Mouse (Mus musculus) heart, embryonic 13.5 days (tissue): ENCODE measurements around the gene Nt5c. TPM values are rescaled to one million over a fixed set of nuclear protein-coding genes. Genes with fewer than 3 reads are reported as not detected.

Experiments
- ATAC-seq: fragments of 200-750 bp; cut with Nextera tagmentation; 2 replicates; pipeline ENCODE4 v1.8.0; 2017; ENCODE audit warnings: moderate TSS enrichment; ENCODE audit not compliant: insufficient number of reproducible peaks, low FRiP score, low TSS enrichment; ENCODE audit errors: extremely low read depth
- H3K27ac ChIP-seq: fragments of 300-500 bp; sonication (generic); replicated peaks from 2 replicates; pipeline ENCODE4 v1.5.1; 2015; ENCODE audit warnings: moderate library complexity, mild to moderate bottlenecking, inconsistent platforms
- H3K27me3 ChIP-seq: fragments of 300-500 bp; sonication (generic); replicated peaks from 2 replicates; pipeline ENCODE4 v1.6.1; 2015; ENCODE audit warnings: mild to moderate bottlenecking, inconsistent platforms
- H3K36me3 ChIP-seq: fragments of 300-500 bp; sonication (generic); 2 replicates; pipeline ENCODE4 v1.6.1; 2015; ENCODE audit warnings: mild to moderate bottlenecking, inconsistent platforms
- H3K4me1 ChIP-seq: fragments of 300-500 bp; sonication (generic); 2 replicates; pipeline ENCODE4 v1.6.1; 2015; ENCODE audit warnings: inconsistent platforms
- H3K4me2 ChIP-seq: fragments of 300-500 bp; sonication (generic); 2 replicates; pipeline ENCODE4 v1.6.1; 2015; ENCODE audit warnings: inconsistent platforms, mild to moderate bottlenecking, moderate library complexity
- H3K4me3 ChIP-seq: fragments of 300-500 bp; sonication (generic); 2 replicates; pipeline ENCODE4 v1.5.1; 2015; ENCODE audit warnings: moderate library complexity, mild to moderate bottlenecking, inconsistent platforms
- H3K9ac ChIP-seq: fragments of 300-500 bp; sonication (generic); 2 replicates; pipeline ENCODE4 v1.6.1; 2015; ENCODE audit warnings: inconsistent platforms, mild to moderate bottlenecking, moderate library complexity
- H3K9me3 ChIP-seq: fragments of 300-500 bp; sonication (generic); 2 replicates; pipeline ENCODE4 v1.6.1; 2016; ENCODE audit warnings: inconsistent platforms
- WGBS: fragments of 180-500 bp; shearing (Covaris S2); methylation state at CpG from one replicate; pipeline ENCODE4 v1.1.7; 2015; ENCODE audit warnings: mixed read lengths; 5-methylcytosine and 5-hydroxymethylcytosine counted together
- polyA plus RNA-seq: library from polyadenylated mRNA; unstranded; fragments of >200 nt; fragmentation: Nextera tagmentation; extraction: Ambion mirVana; gene quantifications from 2 replicates; pipeline ENCODE4 v1.2.1, GENCODE M21; 2015

The Nt5c gene
- polyA plus RNA-seq, 1 experiment from 2014 or later = 57.0 TPM

DNA sequence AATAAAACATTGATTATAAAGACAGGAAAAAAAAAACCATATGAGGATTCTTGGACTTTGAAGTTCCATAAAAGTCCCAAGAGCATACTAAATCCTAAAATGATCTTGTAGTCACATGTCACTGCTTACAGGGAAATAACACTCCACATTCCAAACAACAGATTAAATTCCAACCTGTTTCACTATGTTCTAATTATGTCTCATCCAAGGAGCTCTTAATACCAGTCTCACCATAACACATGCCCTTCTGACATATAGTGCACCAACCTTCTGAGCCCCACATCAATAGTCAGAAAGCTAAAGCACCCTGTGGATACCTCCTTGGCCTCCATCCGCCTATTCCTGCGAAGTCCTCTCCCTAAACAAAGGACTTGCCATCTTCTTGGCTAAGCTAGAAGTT lies 28.6 kb upstream of the Nt5c start:
- WGBS = 73% methylated on average over 2 of the region's 2 CpGs
- Histone ChIP-seq H3K9me3 (no peaks in the 10 kb centered on the region), H3K9ac (peak overlapping the region; percentile 60), H3K36me3 (peaks cover 33% of the 10 kb centered on the region), H3K27ac (peak overlapping the region; percentile 80), H3K4me2 (0 out of 2 replicates have a peak overlapping the region, but pooled peaks have one; percentile 21), H3K4me1 (peaks cover 21% of the 10 kb centered on the region), H3K4me3 (no peak overlapping the region), H3K27me3 (no peaks in the 10 kb centered on the region)
- no peak for ATAC-seq

DNA sequence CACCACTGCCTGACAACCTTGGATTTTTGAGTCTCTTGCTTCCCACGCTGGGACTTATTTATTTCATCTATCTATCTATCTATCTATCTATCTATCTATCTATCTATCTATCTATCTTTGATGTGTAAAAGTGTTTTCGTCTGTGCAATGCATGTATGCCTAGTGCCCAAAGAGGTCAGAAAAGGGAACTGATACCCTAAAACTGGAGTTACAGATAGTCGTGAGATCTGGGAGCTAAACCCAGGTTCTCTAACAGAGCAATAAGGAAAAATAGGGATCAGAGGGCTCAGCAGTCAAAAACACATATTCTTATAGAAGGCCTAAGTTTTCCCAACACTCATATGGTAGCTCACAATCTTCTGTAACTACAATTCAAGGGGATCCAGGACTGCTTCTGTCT lies 27.9 kb upstream of the Nt5c start:
- ATAC-seq = no peak
- peaks cover 26% of the 10 kb centered on the region for H3K4me1 ChIP-seq
- no peak overlapping the region for H3K9ac ChIP-seq
- H3K27ac ChIP-seq = peak overlapping the region; percentile 65
- no peak overlapping the region for H3K4me2 ChIP-seq
- peaks cover 26% of the 10 kb centered on the region for H3K36me3 ChIP-seq
- no peaks in the 10 kb centered on the region for H3K27me3 ChIP-seq
- 74% methylated on average over 3 of the region's 3 CpGs for WGBS
- no peak overlapping the region for H3K4me3 ChIP-seq
- no peaks in the 10 kb centered on the region for H3K9me3 ChIP-seq

DNA sequence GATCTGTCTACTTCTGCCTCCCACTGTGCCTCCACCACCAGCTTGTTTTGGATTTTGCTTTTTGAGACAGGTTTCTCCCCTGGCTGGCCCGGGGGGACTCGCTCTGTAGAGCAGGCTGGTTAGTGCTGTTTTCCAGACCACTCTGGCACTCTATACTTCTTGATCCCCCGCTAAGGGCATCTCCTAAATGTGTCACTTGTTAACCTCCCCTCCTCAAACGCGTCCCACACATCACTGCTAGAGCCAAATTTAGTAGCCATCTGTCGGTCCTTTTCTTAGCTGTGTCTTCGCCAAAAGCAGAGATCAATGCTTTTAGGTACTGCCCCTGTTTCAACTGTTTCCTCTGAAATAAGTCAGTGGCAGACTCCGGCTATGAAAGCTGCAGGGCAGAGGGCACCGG lies 27.0 kb upstream of the Nt5c start:
- Histone ChIP-seq H3K27ac (peak overlapping the region; percentile 45; the same call in 1 of the 2 replicates), H3K27me3 (no peaks in the 10 kb centered on the region), H3K9me3 (no peaks in the 10 kb centered on the region), H3K36me3 (peaks cover 18% of the 10 kb centered on the region), H3K4me3 (no peak overlapping the region), H3K4me1 (peaks cover 26% of the 10 kb centered on the region), H3K4me2 (no peak overlapping the region), H3K9ac (0 out of 2 replicates have a peak overlapping the region, but pooled peaks have one; percentile 1)
- no peak for ATAC-seq
- WGBS = 49% methylated on average over 9 of the region's 9 CpGs

DNA sequence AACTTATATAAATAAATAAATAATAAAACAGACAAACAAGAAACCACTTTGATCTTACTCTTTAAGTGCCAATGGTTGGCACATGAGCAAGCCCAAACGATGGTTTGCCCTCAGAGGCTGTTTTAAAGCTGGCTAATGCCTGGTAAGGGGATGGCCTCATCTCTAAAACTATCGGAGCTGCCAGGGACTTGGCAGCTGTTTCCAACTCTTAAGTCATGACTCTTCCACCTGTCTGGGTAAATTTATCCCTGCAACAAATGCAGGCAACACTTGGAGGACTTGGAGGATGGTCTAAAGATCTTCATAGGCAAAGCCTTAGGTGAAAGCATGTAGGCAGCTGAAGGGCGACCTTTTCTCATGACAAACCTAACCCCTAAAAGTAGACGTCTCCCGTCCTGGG lies 25.3 kb upstream of the Nt5c start:
- no peaks in the 10 kb centered on the region for H3K9me3 ChIP-seq
- H3K27me3 ChIP-seq = no peaks in the 10 kb centered on the region
- H3K4me2 ChIP-seq = no peak overlapping the region
- H3K27ac ChIP-seq = no peak overlapping the region
- peaks cover 5% of the 10 kb centered on the region for H3K36me3 ChIP-seq
- ATAC-seq = no peak
- H3K4me1 ChIP-seq = peaks cover 37% of the 10 kb centered on the region
- H3K9ac ChIP-seq = no peak overlapping the region
- WGBS = 70% methylated on average over 5 of the region's 5 CpGs
- no peak overlapping the region for H3K4me3 ChIP-seq

DNA sequence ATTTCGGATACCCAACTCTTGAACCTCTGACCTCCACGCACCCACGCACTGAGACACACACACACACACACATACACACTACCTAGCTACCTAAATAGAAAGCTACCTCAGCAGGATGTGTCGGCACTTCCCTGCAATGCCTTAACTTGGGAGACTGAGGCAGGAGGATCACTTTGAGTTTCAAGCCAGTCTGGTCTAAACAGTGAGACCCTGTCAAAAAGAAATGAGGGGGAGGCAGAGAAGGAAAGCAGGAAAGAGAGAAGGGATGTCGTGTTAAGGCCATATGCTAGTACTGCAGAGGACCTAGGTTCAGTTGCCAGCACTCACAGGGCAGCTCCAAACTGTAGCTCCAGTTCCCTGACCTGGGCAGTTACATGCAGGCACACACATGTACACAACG lies 23.4 kb upstream of the Nt5c start:
- Histone ChIP-seq H3K4me3 (no peak overlapping the region), H3K27ac (no peak overlapping the region), H3K27me3 (no peaks in the 10 kb centered on the region), H3K36me3 (no peaks in the 10 kb centered on the region), H3K9ac (no peak overlapping the region), H3K9me3 (no peaks in the 10 kb centered on the region), H3K4me1 (peaks cover 45% of the 10 kb centered on the region), H3K4me2 (peak overlapping the region; percentile 83)
- no peak for ATAC-seq
- WGBS = 67% methylated on average over 6 of the region's 6 CpGs

DNA sequence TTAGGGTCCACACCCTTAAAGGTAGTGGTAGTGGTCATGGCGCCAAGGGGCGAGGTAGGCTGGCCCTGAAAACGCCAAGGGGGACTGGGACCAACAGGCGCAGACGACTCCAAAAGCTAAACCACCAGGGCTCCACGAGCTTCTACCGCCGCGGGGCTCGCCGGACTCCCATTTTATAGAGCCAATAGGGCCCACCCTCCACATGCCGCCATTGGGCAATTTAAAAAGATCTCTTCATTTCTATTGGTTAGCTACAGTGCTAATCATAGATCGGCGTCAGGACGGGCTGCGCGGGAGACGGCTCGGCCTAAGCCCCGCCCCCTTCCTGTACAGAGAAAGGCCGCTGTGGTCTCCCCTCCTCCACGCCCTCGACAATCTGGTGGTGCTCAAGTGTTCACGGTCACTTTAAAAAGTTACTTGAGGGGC lies 22.6 kb upstream of the Nt5c start, which contains the start of gene Jpt1:
Jpt1 (minus strand) TSS at position 150 of the 426 bp plus-strand sequence.
- Histone ChIP-seq H3K4me1 (peaks cover 46% of the 10 kb centered on the region), H3K9ac (peak within 1 kb of the TSS; percentile 99), H3K36me3 (no peaks in the 10 kb centered on the region), H3K27me3 (no peaks in the 10 kb centered on the region), H3K4me3 (peak within 1 kb of the TSS; percentile 99), H3K9me3 (no peaks in the 10 kb centered on the region), H3K27ac (peak within 1 kb of the TSS; percentile 91), H3K4me2 (peak within 1 kb of the TSS; percentile 83)
- ATAC-seq = peak; percentile 90
- 1% methylated on average over 24 of the region's 24 CpGs for WGBS

DNA sequence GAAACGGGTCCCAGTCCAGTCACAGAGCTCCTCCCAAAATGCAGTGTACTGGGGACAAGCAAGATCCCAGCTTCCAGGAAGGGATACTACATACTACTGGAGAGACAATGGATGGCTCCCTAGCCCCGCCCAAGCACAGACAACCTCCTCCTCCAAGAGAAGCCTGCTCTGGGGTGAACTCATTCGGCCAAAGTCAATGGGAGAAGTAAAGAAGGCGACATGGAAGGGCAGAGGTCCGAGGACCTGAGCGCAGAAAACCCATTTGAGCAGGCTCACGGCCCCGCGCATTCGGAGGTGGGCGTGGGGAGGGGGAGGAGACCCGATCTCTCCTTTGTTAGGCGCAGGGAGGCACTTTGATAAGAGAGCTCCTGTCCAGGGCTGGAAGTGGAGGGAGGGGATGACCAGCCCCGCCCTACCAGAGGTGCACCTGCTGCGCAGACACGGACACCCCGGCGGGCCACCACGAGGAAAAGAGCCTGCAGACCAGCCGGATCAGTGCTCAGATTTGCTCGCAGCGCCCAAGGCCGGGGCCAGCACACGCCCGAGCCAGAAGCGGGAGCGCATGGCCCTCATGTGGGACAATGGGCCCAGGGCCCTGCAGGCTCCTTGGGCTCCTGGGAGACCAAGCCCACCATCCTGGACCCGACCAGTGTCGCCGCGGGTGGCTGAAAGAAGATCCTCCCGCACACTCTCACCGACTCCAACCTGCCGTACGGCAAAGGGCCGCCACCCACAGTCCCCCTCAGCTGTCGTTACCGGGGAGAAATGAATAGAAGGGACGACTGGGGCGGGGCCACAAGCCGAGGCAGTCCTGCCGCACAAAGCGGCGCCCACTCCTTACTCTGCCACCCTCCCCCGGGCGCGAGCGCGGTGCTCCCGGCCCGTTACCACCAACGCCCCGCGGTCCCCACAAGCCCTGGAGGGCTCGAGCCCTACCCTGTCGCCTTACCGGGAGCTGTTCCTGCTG lies 21.9 kb upstream of the Nt5c start:
- peak; percentile 48; the same call in 1 of the 2 replicates for ATAC-seq
- peaks cover 47% of the 10 kb centered on the region for H3K4me1 ChIP-seq
- no peaks in the 10 kb centered on the region for H3K9me3 ChIP-seq
- peak overlapping the region; percentile 99 for H3K4me3 ChIP-seq
- H3K9ac ChIP-seq = peak overlapping the region; percentile 99
- H3K4me2 ChIP-seq = peak overlapping the region; percentile 83
- under 1% methylated on average over 57 of the region's 57 CpGs for WGBS
- H3K27ac ChIP-seq = peak overlapping the region; percentile 91
- no peaks in the 10 kb centered on the region for H3K27me3 ChIP-seq
- H3K36me3 ChIP-seq = no peaks in the 10 kb centered on the region

DNA sequence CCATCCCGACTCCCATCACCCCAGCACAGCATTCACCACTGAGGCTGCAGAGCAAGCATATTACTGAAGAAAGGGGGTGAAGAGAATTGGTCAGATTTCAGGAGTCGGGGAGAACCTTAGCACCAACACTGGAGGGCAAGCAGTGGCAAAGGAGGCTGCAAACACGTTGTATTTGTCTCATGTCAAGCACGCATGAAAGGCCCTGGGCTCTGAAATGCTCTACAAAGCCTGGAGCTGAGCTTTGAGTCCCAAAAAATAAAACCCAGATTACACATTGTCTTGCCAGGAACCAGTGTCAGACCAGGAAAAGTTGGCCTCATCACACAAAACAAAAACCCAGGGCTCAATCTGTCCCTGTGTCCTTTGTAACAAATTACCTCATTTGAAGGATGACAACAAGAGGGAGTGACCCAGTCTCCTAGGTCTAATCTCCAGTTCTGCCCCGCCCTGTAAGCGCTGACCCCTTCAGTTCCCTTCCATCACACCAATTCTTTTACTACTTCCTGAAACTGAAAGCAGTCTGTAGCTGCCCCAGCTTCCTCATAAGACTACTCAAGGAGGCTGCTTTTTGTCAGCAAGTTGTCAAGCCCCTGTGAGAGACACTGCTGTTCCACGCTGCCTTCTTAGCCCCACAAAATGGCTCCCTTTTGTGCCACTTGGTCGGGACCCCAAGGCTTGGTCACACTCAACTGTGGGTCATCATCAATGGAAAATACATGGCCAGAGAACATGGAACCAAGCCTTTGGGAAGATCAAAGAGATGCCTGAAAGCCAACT lies 20.9 kb upstream of the Nt5c start:
- Histone ChIP-seq H3K9ac (peak overlapping the region; percentile 99), H3K4me2 (peak overlapping the region; percentile 83), H3K27ac (peak overlapping the region; percentile 91), H3K4me3 (peak overlapping the region; percentile 99), H3K36me3 (no peaks in the 10 kb centered on the region), H3K27me3 (no peaks in the 10 kb centered on the region), H3K9me3 (no peaks in the 10 kb centered on the region), H3K4me1 (peaks cover 56% of the 10 kb centered on the region)
- no peak for ATAC-seq
- WGBS = 32% methylated on average over 8 of the region's 8 CpGs

DNA sequence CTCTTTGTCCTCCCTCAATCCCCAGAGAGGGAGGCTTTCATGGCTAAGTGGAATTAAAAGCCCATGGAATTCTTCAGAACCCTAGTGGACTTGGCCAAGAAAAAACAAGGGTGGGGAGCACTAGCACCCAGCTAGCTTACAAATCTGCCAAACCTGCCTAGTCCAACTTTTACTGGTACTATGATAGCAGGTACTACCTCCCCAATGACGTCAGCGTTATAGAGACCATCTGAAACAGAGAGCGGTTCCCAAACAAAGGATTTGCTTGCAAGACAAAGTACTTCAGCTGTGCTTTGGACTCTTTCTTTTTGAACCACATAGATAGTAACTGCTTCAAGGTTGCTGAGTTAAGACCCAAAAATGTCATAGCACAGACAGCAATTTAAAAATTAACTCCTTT lies 20.3 kb upstream of the Nt5c start:
- WGBS = 51% methylated on average over 3 of the region's 3 CpGs
- Histone ChIP-seq H3K4me3 (peak overlapping the region; percentile 99), H3K9ac (peak overlapping the region; percentile 99), H3K4me2 (peak overlapping the region; percentile 83), H3K9me3 (no peaks in the 10 kb centered on the region), H3K36me3 (no peaks in the 10 kb centered on the region), H3K27me3 (no peaks in the 10 kb centered on the region), H3K27ac (peak overlapping the region; percentile 91), H3K4me1 (peaks cover 62% of the 10 kb centered on the region)
- no peak for ATAC-seq

DNA sequence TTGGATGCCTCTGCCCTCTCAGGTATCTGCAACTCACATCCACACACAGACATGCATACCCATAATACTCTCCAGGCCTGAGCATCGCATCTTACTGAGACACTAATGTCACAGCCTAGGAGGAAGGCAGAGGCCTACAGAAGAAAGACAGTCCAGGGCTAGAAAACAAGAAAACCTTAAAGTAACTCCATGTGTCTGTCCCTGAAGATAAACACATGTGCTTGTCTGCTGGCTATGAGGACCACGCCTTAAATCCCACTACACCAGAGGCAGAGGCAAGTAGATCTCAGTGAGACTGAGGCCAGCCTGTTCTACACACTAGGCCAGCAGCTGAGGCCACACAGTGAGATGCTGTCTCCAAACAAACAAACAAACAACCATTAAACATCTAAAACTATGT lies 19.5 kb upstream of the Nt5c start:
- peak overlapping the region; percentile 83 for H3K4me2 ChIP-seq
- H3K36me3 ChIP-seq = no peaks in the 10 kb centered on the region
- WGBS = 54% methylated on average over 2 of the region's 2 CpGs
- ATAC-seq = no peak
- H3K27ac ChIP-seq = peak overlapping the region; percentile 57
- H3K4me3 ChIP-seq = peak overlapping the region; percentile 99
- H3K4me1 ChIP-seq = peaks cover 70% of the 10 kb centered on the region
- peak overlapping the region; percentile 99 for H3K9ac ChIP-seq
- no peaks in the 10 kb centered on the region for H3K27me3 ChIP-seq
- H3K9me3 ChIP-seq = no peaks in the 10 kb centered on the region

DNA sequence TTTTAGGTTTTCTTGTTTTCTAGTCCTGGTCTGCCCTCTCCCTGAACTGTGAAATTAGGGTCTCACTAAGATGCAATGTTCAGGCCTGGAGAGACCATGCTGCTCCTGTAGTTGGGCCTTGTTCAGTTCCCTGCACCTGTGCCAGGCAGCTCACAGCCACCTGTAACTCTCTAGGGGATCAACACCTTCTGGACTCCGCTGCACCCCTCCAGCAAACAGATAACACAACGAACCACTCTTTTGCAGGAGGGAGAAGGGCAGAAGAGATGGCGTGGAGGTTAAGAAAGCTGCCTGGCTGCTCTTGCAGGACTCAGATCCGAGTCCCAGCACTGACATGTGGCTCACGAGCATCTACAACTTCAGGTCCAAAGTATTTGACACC lies 18.8 kb upstream of the Nt5c start:
- H3K27ac ChIP-seq = peak overlapping the region; percentile 84
- no peaks in the 10 kb centered on the region for H3K36me3 ChIP-seq
- peak overlapping the region; percentile 99 for H3K9ac ChIP-seq
- H3K4me1 ChIP-seq = peaks cover 74% of the 10 kb centered on the region
- peak overlapping the region; percentile 83 for H3K4me2 ChIP-seq
- 32% methylated on average over 5 of the region's 5 CpGs for WGBS
- ATAC-seq = no peak
- H3K9me3 ChIP-seq = no peaks in the 10 kb centered on the region
- H3K27me3 ChIP-seq = no peaks in the 10 kb centered on the region
- peak overlapping the region; percentile 99 for H3K4me3 ChIP-seq
